Mouse (Mus musculus) right cerebral cortex, postnatal 36 days (tissue): ENCODE results near the gene Doc2b.

Source experiments
- DNase-seq, 2 experiments: peaks; one replicate each; pipeline ENCODE4 v3.0.0; 2022; ENCODE audit warnings: low spot score in 2 of 2, mixed read lengths in 1 of 2

Gene Doc2b

GRCm38 (mm10) chr11:75792535-75792934 is 3.3 kb downstream of the Doc2b start:
- no peak for DNase-seq

DNA sequence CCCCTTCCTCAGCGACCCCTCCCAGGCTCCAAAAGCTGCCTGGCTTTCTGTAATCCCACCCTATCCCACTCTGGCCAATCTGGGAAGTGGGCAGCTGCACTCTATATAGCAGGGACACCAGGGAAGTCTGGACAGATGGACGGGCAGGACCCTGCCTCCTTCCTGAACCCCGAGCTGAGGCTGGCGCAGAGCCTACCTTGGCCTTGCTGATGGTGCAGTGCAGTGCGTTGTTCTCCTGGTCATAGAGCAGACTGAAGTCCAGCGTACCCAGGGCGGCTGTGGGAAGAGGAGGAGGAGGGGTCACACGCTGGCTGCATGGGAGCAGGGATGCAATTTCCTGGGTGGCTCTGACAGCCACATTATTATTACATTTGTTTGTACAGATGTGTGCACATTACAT is 10.0 kb downstream of the Doc2b start:
- no peak for DNase-seq

- DNase-seq: no peak
These were observed 12.1 kb downstream of the Doc2b start for GRCm38 (mm10) chr11:75783799-75784198.

DNA sequence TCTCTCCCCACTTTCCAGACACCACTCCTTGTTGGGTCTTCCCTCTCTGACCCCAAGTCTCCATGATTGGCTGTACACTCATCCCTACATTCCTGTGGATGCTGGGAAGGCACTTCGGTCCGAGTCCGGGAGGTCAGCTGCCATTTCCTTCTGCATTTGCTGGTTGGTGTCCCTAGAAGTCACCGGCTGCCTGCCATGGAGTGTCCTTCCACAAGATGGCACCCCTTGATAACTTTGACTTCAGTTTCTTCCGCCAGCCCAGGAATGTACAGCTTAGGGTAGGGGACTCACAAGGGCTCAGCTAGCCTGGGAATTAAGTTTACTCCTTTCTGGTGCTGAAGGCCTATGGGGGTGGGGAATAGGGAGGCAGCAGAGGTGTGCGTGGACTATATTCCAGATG is 13.9 kb downstream of the Doc2b start:
- DNase-seq: peak in 1 of 2 experiments; percentile 51

DNA sequence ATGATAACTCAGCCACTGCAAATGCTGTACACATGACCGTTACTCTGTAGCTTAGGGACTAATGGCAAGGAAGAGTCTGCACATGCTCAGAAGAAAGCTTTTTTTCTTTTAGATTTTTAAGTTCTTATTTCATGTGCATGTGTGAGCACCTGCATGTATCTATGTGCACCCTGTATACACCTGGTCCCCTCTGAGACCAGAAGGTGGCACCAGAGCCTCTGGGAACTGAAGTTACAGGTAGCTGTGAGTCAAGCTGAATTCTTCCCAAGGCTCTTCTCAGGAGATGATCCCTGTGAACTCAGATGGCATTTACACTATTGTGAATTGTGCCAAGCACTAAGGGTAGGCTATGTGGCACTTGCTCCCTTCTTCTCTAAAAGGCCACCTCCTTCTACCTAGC is 19.9 kb downstream of the Doc2b start:
- no peak for DNase-seq

- no peak for DNase-seq
These were observed 23.3 kb downstream of the Doc2b start for GRCm38 (mm10) chr11:75772562-75772961.

DNA sequence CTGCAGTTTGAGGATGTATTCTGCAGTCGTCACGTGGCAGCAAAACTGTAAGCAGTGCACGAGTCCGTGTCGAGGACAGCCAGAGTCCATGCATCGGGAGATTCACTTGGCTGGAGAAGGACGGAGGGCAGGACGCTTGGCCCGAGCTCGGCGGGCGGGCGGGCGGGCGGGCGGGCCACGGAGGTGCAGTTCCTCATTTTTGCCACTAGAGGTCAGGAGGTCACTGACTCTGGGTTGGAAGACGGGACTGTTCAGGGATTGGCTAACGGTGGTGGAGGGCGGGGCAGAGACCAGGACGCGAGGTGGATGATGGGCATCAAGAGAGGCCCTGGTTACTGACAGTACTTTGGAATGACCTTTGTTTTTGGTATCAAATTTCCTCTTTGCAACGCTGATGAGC is 26.6 kb downstream of the Doc2b start:
- peak; percentile 65 to 69 for DNase-seq

GRCm38 (mm10) chr11:75768091-75768989 is 27.5 kb downstream of the Doc2b start:
- DNase-seq: peak; percentile 23 to 25

- DNase-seq: no peak
These were observed 28.8 kb downstream of the Doc2b start for GRCm38 (mm10) chr11:75767014-75767413.

- DNase-seq: no peak
These were observed 30.7 kb downstream of the Doc2b start for GRCm38 (mm10) chr11:75765161-75765560.

DNA sequence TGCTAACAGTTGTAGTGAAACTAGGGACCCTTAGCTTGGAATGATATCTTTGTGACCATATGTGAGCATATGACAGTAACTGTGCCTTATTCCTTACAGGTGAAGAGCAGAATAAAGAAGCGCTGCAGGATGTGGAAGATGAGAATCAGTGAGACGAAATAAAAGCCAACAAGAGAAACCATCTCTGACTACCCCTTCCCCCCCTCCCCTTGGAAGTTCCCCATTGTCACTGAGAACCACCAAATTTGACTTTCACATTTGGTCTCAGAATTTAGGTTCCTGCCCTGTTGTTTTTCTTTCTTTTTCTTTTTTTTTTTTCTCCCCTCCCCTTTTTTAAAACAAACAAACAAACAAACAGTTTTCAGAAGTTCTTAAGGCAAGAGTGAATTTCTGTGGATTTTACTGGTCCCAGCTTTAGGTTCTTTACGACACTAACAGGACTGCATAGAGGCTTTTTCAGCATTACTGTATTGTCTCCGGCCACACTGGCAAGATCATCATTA is 31.3 kb downstream of the Doc2b start:
- no peak for DNase-seq

- no peak for DNase-seq
These were observed 33.1 kb downstream of the Doc2b start for GRCm38 (mm10) chr11:75762708-75763107.

- no peak for DNase-seq
These were observed 35.1 kb downstream of the Doc2b start for GRCm38 (mm10) chr11:75760785-75761184.

- no peak for DNase-seq
These were observed 37.3 kb downstream of the Doc2b start for GRCm38 (mm10) chr11:75758553-75758952.

GRCm38 (mm10) chr11:75756687-75757086 is 39.2 kb downstream of the Doc2b start:
- DNase-seq: no peak

DNA sequence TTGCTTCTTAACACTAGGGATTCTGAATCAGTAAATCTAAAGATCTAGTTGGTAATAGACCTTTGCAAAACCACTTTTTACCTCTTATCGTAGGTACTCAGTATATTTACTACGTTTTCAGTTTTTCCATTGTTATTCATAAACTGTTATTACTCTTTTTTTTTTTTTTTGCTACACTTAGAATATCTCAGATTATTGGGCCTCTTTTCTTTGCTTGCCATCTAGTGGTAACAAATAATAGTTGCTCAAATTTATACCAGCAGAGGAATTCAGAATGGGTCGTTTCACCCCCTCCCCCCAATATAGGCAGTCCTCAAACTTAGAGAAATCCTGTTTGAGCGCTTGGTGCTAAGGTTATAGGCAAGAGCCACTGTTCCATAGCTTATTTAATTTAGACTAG is 44.8 kb downstream of the Doc2b start:
- no peak for DNase-seq

- DNase-seq: no peak
These were observed 45.3 kb downstream of the Doc2b start for GRCm38 (mm10) chr11:75750537-75750936.

- DNase-seq: no peak
These were observed 51.1 kb downstream of the Doc2b start for GRCm38 (mm10) chr11:75744761-75745160.

GRCm38 (mm10) chr11:75741615-75742014 is 54.2 kb downstream of the Doc2b start:
- DNase-seq: no peak

GRCm38 (mm10) chr11:75740204-75740603 is 55.6 kb downstream of the Doc2b start:
- DNase-seq: no peak

DNA sequence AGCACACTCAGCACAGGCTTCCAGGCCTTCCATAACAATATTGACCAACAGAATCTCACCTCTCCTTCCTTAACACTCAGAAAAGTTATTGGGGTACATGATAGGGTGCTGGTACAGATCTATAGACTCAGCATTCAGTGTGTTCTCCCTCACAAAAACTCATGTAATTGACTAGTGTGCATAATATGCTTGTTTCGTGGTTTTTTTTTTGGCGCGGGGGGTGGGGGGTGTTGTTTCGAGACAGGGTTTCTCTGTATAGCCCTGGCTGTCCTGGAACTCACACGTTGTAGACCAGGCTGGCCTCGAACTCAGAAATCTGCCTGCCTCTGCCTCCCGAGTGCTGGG is 57.4 kb downstream of the Doc2b start:
- no peak for DNase-seq

DNA sequence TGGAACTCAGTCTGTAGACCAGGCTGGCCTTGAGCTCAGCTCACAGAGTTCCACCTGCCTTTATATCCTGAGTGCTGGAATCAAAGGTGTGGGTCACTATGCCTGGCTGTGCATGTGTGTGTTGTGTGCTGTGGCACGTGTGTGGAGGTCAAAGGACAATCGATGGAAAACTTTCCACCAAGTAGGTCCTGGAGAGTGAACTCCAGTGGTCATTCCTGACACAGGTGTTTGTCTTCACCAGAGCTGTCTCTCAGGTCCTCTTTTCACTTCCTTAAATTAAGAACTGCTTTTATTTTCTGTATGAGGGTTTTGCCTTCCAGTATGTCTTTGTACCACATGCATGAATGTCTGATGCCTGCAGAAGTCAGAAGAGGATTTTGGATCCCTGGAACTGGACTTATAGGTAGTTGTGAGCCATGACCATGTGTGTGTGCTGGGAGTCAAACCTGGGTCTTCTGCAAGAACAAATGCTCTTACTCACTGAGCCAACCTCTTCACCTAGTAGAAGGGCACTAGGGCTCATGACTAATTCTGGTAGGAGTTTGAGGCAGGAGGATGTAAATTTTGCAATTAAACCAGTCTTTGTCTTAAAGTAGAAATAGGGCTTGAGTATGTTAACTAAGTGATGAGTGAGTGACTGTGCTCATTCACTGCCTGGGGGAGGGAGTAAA is 57.9 kb downstream of the Doc2b start:
- DNase-seq: no peak

- DNase-seq: no peak
These were observed 58.9 kb downstream of the Doc2b start for GRCm38 (mm10) chr11:75736978-75737377.
